Mouse (Mus musculus) bone marrow macrophage, adult 2 months (primary cell): ENCODE data around the gene Mfng.

Experiments used
- CTCF ChIP-seq: IDR thresholded peaks from 2 replicates; pipeline ENCODE4 v1.5.1; 2012; ENCODE audit warnings: low read depth, mild to moderate bottlenecking, low read length, moderate library complexity
- POLR2A ChIP-seq: IDR thresholded peaks from 2 replicates; pipeline ENCODE4 v1.6.1; 2012; ENCODE audit warnings: mild to moderate bottlenecking, low read depth, low read length, borderline replicate concordance

DNA sequence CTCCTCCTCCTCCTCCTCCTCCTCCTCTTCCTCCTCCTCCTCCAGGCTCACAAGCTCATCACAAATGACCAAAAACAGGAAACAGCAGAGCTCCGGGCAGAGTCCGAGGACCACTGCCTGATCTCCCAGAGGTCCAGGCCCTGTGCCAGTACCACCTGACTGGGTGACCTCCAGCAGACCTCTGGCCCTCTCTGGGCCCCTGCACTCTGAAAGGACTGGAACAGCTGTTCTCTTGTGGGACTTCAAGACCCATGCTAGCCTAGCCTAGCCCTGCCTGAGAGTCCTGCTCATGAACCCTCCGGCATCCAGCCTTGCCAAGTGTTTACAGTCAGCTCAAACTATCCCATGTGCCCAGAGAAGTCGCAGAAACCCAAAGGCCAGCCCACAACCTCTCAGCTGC is 17.2 kb upstream of the Mfng start:
- TF ChIP-seq POLR2A (no peak), CTCF (no peak)
